Mouse (Mus musculus) kidney, adult 2 months (tissue): ENCODE results near the gene Sin3b.

Experiments
- CTCF ChIP-seq: fragments of 200-500 bp; conservative IDR thresholded peaks from 2 replicates; pipeline ENCODE4 v1.5.1; 2011; ENCODE audit warnings: low read depth, mild to moderate bottlenecking, control low read depth, low read length, moderate library complexity, mixed read lengths; ENCODE audit not compliant: insufficient read depth, insufficient read length
- POLR2A ChIP-seq: fragments of 200-500 bp; IDR thresholded peaks from one replicate; pipeline ENCODE4 v1.6.1; 2011; ENCODE audit warnings: low read depth, low read length, control low read depth

DNA sequence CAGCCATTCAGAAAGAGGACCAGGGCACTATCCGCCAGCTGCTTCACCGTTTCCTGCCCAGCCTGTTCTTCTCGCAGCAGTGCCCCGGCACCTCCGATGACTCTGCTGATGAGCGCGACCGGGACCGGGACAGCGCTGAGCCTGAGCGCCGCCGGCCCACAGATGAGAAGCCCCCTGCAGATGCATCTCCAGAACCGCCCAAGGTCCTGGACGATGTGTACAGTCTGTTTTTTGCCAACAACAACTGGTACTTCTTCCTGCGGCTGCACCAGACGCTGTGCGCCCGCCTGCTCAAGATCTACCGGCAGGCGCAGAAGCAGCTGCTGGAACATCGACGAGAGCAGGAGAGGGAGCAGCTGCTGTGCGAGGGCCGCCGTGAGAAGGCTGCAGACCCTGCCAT is 26.8 kb downstream of the Sin3b start:
- TF ChIP-seq POLR2A (no peak), CTCF (no peak)
